Mouse (Mus musculus): ENCODE measurements around the gene Tbc1d22b. TPM values are rescaled to one million over a fixed set of nuclear protein-coding genes. Genes with fewer than 3 reads are reported as not detected.
A peak's percentile ranks its signal among the peaks of the same experiment; 100 is the strongest.
"Not testable (repeated sequence)": the region's sequence is repeated elsewhere in the genome, so short reads cannot be mapped to it uniquely, and the experiment has no call there.

The Tbc1d22b gene
- polyA plus RNA-seq, 1 experiment, result 9.9 TPM

- Histone ChIP-seq H3K36me3 (replicated peaks; ENCODE audit: low read length) (no peaks in the 10 kb centered on the region), H3K27me3 (replicated peaks) (no peaks in the 10 kb centered on the region), H3K4me1 (peaks cover 71% of the 10 kb centered on the region), H3K4me3 (replicated peaks) (peak overlapping the region; percentile 6), H3K9me3 (no peaks in the 10 kb centered on the region)
- TF ChIP-seq GATA1 (IDR thresholded peaks at IDR 0.05; ENCODE audit: borderline replicate concordance, low read length) (no peak), FLI1 (IDR thresholded peaks at IDR 0.05; ENCODE audit: low read length) (no peak)
Observed at GRCm38 (mm10) chr17:29513044-29513730, 36.4 kb upstream of the Tbc1d22b start.

GRCm38 (mm10) chr17:29514435-29514834 is 35.1 kb upstream of the Tbc1d22b start:
- Histone ChIP-seq H3K27me3 (replicated peaks) (no peaks in the 10 kb centered on the region), H3K9me3 (peaks cover 3% of the 10 kb centered on the region; the same call in 1 of the 2 replicates), H3K36me3 (replicated peaks; ENCODE audit: low read length) (no peaks in the 10 kb centered on the region), H3K4me3 (replicated peaks) (peak overlapping the region; percentile 76), H3K4me1 (peaks cover 64% of the 10 kb centered on the region)
- TF ChIP-seq FLI1 (IDR thresholded peaks at IDR 0.05; ENCODE audit: low read length) (no peak), GATA1 (IDR thresholded peaks at IDR 0.05; ENCODE audit: borderline replicate concordance, low read length) (no peak)

GRCm38 (mm10) chr17:29518665-29519064 is 30.9 kb upstream of the Tbc1d22b start:
- H3K36me3 ChIP-seq (replicated peaks; ENCODE audit: low read length); H3K4me3 ChIP-seq (replicated peaks); H3K27me3 ChIP-seq (replicated peaks): not testable (repeated sequence)
- Histone ChIP-seq H3K4me1 (peaks cover 33% of the 10 kb centered on the region), H3K9me3 (peaks cover 13% of the 10 kb centered on the region)

GRCm38 (mm10) chr17:29519731-29520130 is 29.9 kb upstream of the Tbc1d22b start:
- peaks cover 13% of the 10 kb centered on the region for H3K9me3 ChIP-seq
- H3K4me1 ChIP-seq, result peaks cover 25% of the 10 kb centered on the region
- no peaks in the 10 kb centered on the region for H3K36me3 ChIP-seq (replicated peaks; ENCODE audit: low read length)
- TF ChIP-seq FLI1 (IDR thresholded peaks at IDR 0.05; ENCODE audit: low read length) (no peak), GATA1 (IDR thresholded peaks at IDR 0.05; ENCODE audit: borderline replicate concordance, low read length) (no peak)
- no peak overlapping the region for H3K4me3 ChIP-seq (replicated peaks)
- peaks cover 4% of the 10 kb centered on the region for H3K27me3 ChIP-seq (replicated peaks)

GRCm38 (mm10) chr17:29525613-29526012 is 24.0 kb upstream of the Tbc1d22b start:
- TF ChIP-seq GATA1 (IDR thresholded peaks at IDR 0.05; ENCODE audit: borderline replicate concordance, low read length) (no peak), FLI1 (IDR thresholded peaks at IDR 0.05; ENCODE audit: low read length) (no peak)

GRCm38 (mm10) chr17:29528568-29529187 is 20.9 kb upstream of the Tbc1d22b start:
- TF ChIP-seq FLI1 (IDR thresholded peaks at IDR 0.05; ENCODE audit: low read length) (no peak), GATA1 (IDR thresholded peaks at IDR 0.05; ENCODE audit: borderline replicate concordance, low read length) (no peak)
- no peaks in the 10 kb centered on the region for H3K27me3 ChIP-seq (replicated peaks)
- no peaks in the 10 kb centered on the region for H3K36me3 ChIP-seq (replicated peaks; ENCODE audit: low read length)
- peaks cover 24% of the 10 kb centered on the region for H3K9me3 ChIP-seq
- no peak overlapping the region for H3K4me3 ChIP-seq (replicated peaks)
- H3K4me1 ChIP-seq, result peaks cover 23% of the 10 kb centered on the region

More at GRCm38 (mm10) chr17:29525613-29526012, 24.0 kb upstream of the Tbc1d22b start:
- Histone ChIP-seq H3K27me3 (replicated peaks) (peaks cover 4% of the 10 kb centered on the region), H3K4me1 (peaks cover 3% of the 10 kb centered on the region), H3K36me3 (replicated peaks; ENCODE audit: low read length) (no peaks in the 10 kb centered on the region), H3K9me3 (peaks cover 24% of the 10 kb centered on the region), H3K4me3 (replicated peaks) (no peak overlapping the region)

- no peaks in the 10 kb centered on the region for H3K36me3 ChIP-seq (replicated peaks; ENCODE audit: low read length)
- TF ChIP-seq FLI1 (IDR thresholded peaks at IDR 0.05; ENCODE audit: low read length) (no peak), GATA1 (IDR thresholded peaks at IDR 0.05; ENCODE audit: borderline replicate concordance, low read length) (no peak)
- H3K9me3 ChIP-seq, result peaks cover 25% of the 10 kb centered on the region
- no peak overlapping the region for H3K4me3 ChIP-seq (replicated peaks)
- H3K27me3 ChIP-seq (replicated peaks), result no peaks in the 10 kb centered on the region
- peaks cover 23% of the 10 kb centered on the region for H3K4me1 ChIP-seq
Observed at GRCm38 (mm10) chr17:29530508-29530907, 19.1 kb upstream of the Tbc1d22b start.

GRCm38 (mm10) chr17:29531278-29531677 is 18.3 kb upstream of the Tbc1d22b start:
- H3K4me3 ChIP-seq (replicated peaks), result peak overlapping the region; percentile 85
- H3K4me1 ChIP-seq, result peaks cover 23% of the 10 kb centered on the region
- H3K9me3 ChIP-seq, result peaks cover 24% of the 10 kb centered on the region
- H3K36me3 ChIP-seq (replicated peaks; ENCODE audit: low read length), result no peaks in the 10 kb centered on the region
- TF ChIP-seq GATA1 (IDR thresholded peaks at IDR 0.05; ENCODE audit: borderline replicate concordance, low read length) (no peak), FLI1 (IDR thresholded peaks at IDR 0.05; ENCODE audit: low read length) (no peak)
- no peaks in the 10 kb centered on the region for H3K27me3 ChIP-seq (replicated peaks)

- Histone ChIP-seq H3K4me3 (replicated peaks) (peak overlapping the region; percentile 85), H3K36me3 (replicated peaks; ENCODE audit: low read length) (no peaks in the 10 kb centered on the region), H3K27me3 (replicated peaks) (no peaks in the 10 kb centered on the region), H3K9me3 (peaks cover 18% of the 10 kb centered on the region), H3K4me1 (peaks cover 23% of the 10 kb centered on the region)
- TF ChIP-seq GATA1 (IDR thresholded peaks at IDR 0.05; ENCODE audit: borderline replicate concordance, low read length), result no peak
- no peak for TF ChIP-seq FLI1 (IDR thresholded peaks at IDR 0.05; ENCODE audit: low read length)
Observed at GRCm38 (mm10) chr17:29531757-29532384, 17.7 kb upstream of the Tbc1d22b start.

GRCm38 (mm10) chr17:29533866-29534265 is 15.7 kb upstream of the Tbc1d22b start:
- Histone ChIP-seq H3K4me3 (replicated peaks) (no peak overlapping the region), H3K36me3 (replicated peaks; ENCODE audit: low read length) (no peaks in the 10 kb centered on the region), H3K4me1 (peaks cover 23% of the 10 kb centered on the region), H3K9me3 (peaks cover 17% of the 10 kb centered on the region), H3K27me3 (replicated peaks) (peaks cover 2% of the 10 kb centered on the region)
- TF ChIP-seq FLI1 (IDR thresholded peaks at IDR 0.05; ENCODE audit: low read length) (no peak), GATA1 (IDR thresholded peaks at IDR 0.05; ENCODE audit: borderline replicate concordance, low read length) (no peak)
